Mouse (Mus musculus) small intestine, adult 2 months (tissue): ENCODE results near the gene Tex13b. TPM values are rescaled to one million over a fixed set of nuclear protein-coding genes. Genes with fewer than 3 reads are reported as not detected.
"Not testable (repeated sequence)": the region's sequence is repeated elsewhere in the genome, so short reads cannot be mapped to it uniquely, and the experiment has no call there.

Experiments used
- H3K27ac ChIP-seq: fragments of 200-500 bp; 2 replicates; pipeline ENCODE4 v1.5.1; 2012; ENCODE audit warnings: low read depth, low read length, control low read depth, inconsistent platforms; ENCODE audit not compliant: insufficient read depth
- H3K27me3 ChIP-seq: fragments of 200-500 bp; 2 replicates; pipeline ENCODE4 v1.6.1; 2012; ENCODE audit warnings: mild to moderate bottlenecking, moderate library complexity, low read length, inconsistent platforms; ENCODE audit not compliant: control insufficient read depth, insufficient read depth
- H3K36me3 ChIP-seq: fragments of 200-500 bp; 2 replicates; pipeline ENCODE4 v1.6.1; 2012; ENCODE audit warnings: mild to moderate bottlenecking, low read length, control low read depth, inconsistent platforms; ENCODE audit not compliant: control insufficient read depth, insufficient read depth
- H3K4me1 ChIP-seq: fragments of 200-500 bp; 2 replicates; pipeline ENCODE4 v1.6.1; 2012; ENCODE audit warnings: low read length, inconsistent platforms, mixed read lengths; ENCODE audit not compliant: control insufficient read depth, insufficient read depth, insufficient read length
- H3K4me3 ChIP-seq: fragments of 200-500 bp; 2 replicates; pipeline ENCODE4 v1.5.1; 2012; ENCODE audit warnings: low read depth, mild to moderate bottlenecking, control low read depth, inconsistent platforms, low read length, moderate library complexity
- CTCF ChIP-seq: fragments of 200-500 bp; IDR thresholded peaks from 2 replicates; pipeline ENCODE4 v1.5.1; 2012; ENCODE audit warnings: low read depth, mild to moderate bottlenecking, control low read depth, inconsistent platforms, low read length, moderate library complexity, mixed read lengths; ENCODE audit not compliant: insufficient replicate concordance, insufficient read length; ENCODE audit errors: extremely low read depth
- POLR2A ChIP-seq: fragments of 200-500 bp; IDR thresholded peaks from 2 replicates; pipeline ENCODE4 v1.6.1; 2012; ENCODE audit warnings: low read depth, mild to moderate bottlenecking, control low read depth, inconsistent platforms, low read length, moderate library complexity
- WGBS: fragments of 180-500 bp; shearing (Covaris S2); methylation state at CpG from one replicate; pipeline ENCODE4 v1.1.7; 2018; 5-methylcytosine and 5-hydroxymethylcytosine counted together
- polyA plus RNA-seq: library from polyadenylated mRNA; depleted of rRNA; stranded (reverse); fragments of >200 nt; gene quantifications from 2 replicates; pipeline ENCODE4 v1.2.3, GENCODE M21; 2012; rRNA removed

Tex13b gene
- not detected in 2 replicates for polyA plus RNA-seq

GRCm38 (mm10) chrX:140813312-140814006 is at the start of gene Tex13b:
Gene Tex13b (minus strand): TSS chrX:140813433.
- Histone ChIP-seq H3K36me3 (no peaks in the 10 kb centered on the region), H3K27me3 (no peaks in the 10 kb centered on the region), H3K27ac (no peak within 1 kb of the TSS), H3K4me3 (no peak within 1 kb of the TSS), H3K4me1 (no peaks in the 10 kb centered on the region)
- 91% methylated on average over 22 of the region's 22 CpGs for WGBS
- TF ChIP-seq CTCF (no peak), POLR2A (no peak)

- H3K36me3 ChIP-seq, result no peaks in the 10 kb centered on the region
- TF ChIP-seq POLR2A, result no peak
- H3K4me1 ChIP-seq, result no peaks in the 10 kb centered on the region
- no peaks in the 10 kb centered on the region for H3K27me3 ChIP-seq
- WGBS, result 80% methylated on average over 6 of the region's 6 CpGs
- no peak overlapping the region for H3K4me3 ChIP-seq
- no peak overlapping the region for H3K27ac ChIP-seq
Measured at GRCm38 (mm10) chrX:140862760-140863159, 49.5 kb upstream of the Tex13b start.

GRCm38 (mm10) chrX:140857445-140857844 is 44.2 kb upstream of the Tex13b start:
- Histone ChIP-seq H3K27ac (no peak overlapping the region), H3K27me3 (no peaks in the 10 kb centered on the region), H3K4me3 (no peak overlapping the region), H3K4me1 (no peaks in the 10 kb centered on the region), H3K36me3 (no peaks in the 10 kb centered on the region)
- TF ChIP-seq CTCF (no peak), POLR2A (no peak)
- WGBS, result 37% methylated on average over 2 of the region's 2 CpGs

GRCm38 (mm10) chrX:140857040-140857439 is 43.8 kb upstream of the Tex13b start:
- H3K36me3 ChIP-seq, H3K4me1 ChIP-seq, H3K4me3 ChIP-seq, H3K27me3 ChIP-seq, H3K27ac ChIP-seq: not testable (repeated sequence)
- 56% methylated on average over 5 of the region's 5 CpGs for WGBS

GRCm38 (mm10) chrX:140854561-140854960 is 41.3 kb upstream of the Tex13b start:
- H3K36me3 ChIP-seq, result no peaks in the 10 kb centered on the region
- 43% methylated on average over 3 of the region's 3 CpGs for WGBS
- TF ChIP-seq POLR2A (no peak), CTCF (no peak)
- H3K4me3 ChIP-seq, result no peak overlapping the region
- no peaks in the 10 kb centered on the region for H3K27me3 ChIP-seq
- H3K4me1 ChIP-seq, result no peaks in the 10 kb centered on the region
- H3K27ac ChIP-seq, result no peak overlapping the region

GRCm38 (mm10) chrX:140845401-140845800 is 32.2 kb upstream of the Tex13b start:
- not testable (repeated sequence) for H3K27me3 ChIP-seq, H3K4me3 ChIP-seq, H3K4me1 ChIP-seq, H3K36me3 ChIP-seq, H3K27ac ChIP-seq
- WGBS, result 55% methylated on average over 1 of the region's 1 CpGs

GRCm38 (mm10) chrX:140839887-140840286 is 26.7 kb upstream of the Tex13b start:
- Histone ChIP-seq H3K4me1 (no peaks in the 10 kb centered on the region), H3K27me3 (no peaks in the 10 kb centered on the region), H3K27ac (no peak overlapping the region), H3K4me3 (no peak overlapping the region), H3K36me3 (no peaks in the 10 kb centered on the region)
- 73% methylated on average over 4 of the region's 4 CpGs for WGBS
- TF ChIP-seq CTCF, result no peak
- no peak for TF ChIP-seq POLR2A

- no peaks in the 10 kb centered on the region for H3K27me3 ChIP-seq
- H3K27ac ChIP-seq, result no peak overlapping the region
- no peak overlapping the region for H3K4me3 ChIP-seq
- no peak for TF ChIP-seq POLR2A
- TF ChIP-seq CTCF, result no peak
- H3K36me3 ChIP-seq, result no peaks in the 10 kb centered on the region
- no peaks in the 10 kb centered on the region for H3K4me1 ChIP-seq
- 79% methylated on average over 3 of the region's 3 CpGs for WGBS
Measured at GRCm38 (mm10) chrX:140838077-140838476, 24.8 kb upstream of the Tex13b start.
